Mouse (Mus musculus): ENCODE measurements around the gene Amhr2.

- TF ChIP-seq CTCF (IDR thresholded peaks at IDR 0.05; ENCODE audit: extremely low read depth, insufficient read depth, insufficient read length, insufficient replicate concordance), result no peak
- TF ChIP-seq POLR2A (IDR thresholded peaks at IDR 0.05; ENCODE audit: low read depth, low read length), result no peak
Observed at GRCm38 (mm10) chr15:102421437-102421836, 23.7 kb upstream of the Amhr2 start.
